Mouse (Mus musculus): ENCODE results near the gene Fam83c. TPM values are rescaled to one million over a fixed set of nuclear protein-coding genes. Genes with fewer than 3 reads are reported as not detected.

Fam83c gene
- total RNA-seq (2017) = not detected in 3 replicates

- ATAC-seq (replicated peaks; ENCODE audit: insufficient number of reproducible peaks, low FRiP score, low TSS enrichment, poor library complexity, severe bottlenecking) = no peak
These were observed at the start of gene Fam83c for GRCm38 (mm10) chr2:155834732-155835131. Gene Fam83c, minus strand, starts transcription at chr2:155834854.

GRCm38 (mm10) chr2:155882087-155882486 is 47.4 kb upstream of the Fam83c start:
- no peak for ATAC-seq (replicated peaks; ENCODE audit: insufficient number of reproducible peaks, low FRiP score, low TSS enrichment, poor library complexity, severe bottlenecking)

- ATAC-seq (replicated peaks; ENCODE audit: insufficient number of reproducible peaks, low FRiP score, low TSS enrichment, poor library complexity, severe bottlenecking) = no peak
These were observed 44.6 kb upstream of the Fam83c start for GRCm38 (mm10) chr2:155878964-155879876.

- ATAC-seq (replicated peaks; ENCODE audit: insufficient number of reproducible peaks, low FRiP score, low TSS enrichment, poor library complexity, severe bottlenecking) = no peak
These were observed 39.0 kb upstream of the Fam83c start for GRCm38 (mm10) chr2:155873636-155874035.

- no peak for ATAC-seq (replicated peaks; ENCODE audit: insufficient number of reproducible peaks, low FRiP score, low TSS enrichment, poor library complexity, severe bottlenecking)
These were observed 38.4 kb upstream of the Fam83c start for GRCm38 (mm10) chr2:155872930-155873507.

GRCm38 (mm10) chr2:155872486-155872885 is 37.8 kb upstream of the Fam83c start:
- ATAC-seq (replicated peaks; ENCODE audit: insufficient number of reproducible peaks, low FRiP score, low TSS enrichment, poor library complexity, severe bottlenecking) = no peak

- no peak for ATAC-seq (replicated peaks; ENCODE audit: insufficient number of reproducible peaks, low FRiP score, low TSS enrichment, poor library complexity, severe bottlenecking)
These were observed 35.1 kb upstream of the Fam83c start for GRCm38 (mm10) chr2:155869772-155870171.

GRCm38 (mm10) chr2:155868320-155868719 is 33.7 kb upstream of the Fam83c start:
- no peak for ATAC-seq (replicated peaks; ENCODE audit: insufficient number of reproducible peaks, low FRiP score, low TSS enrichment, poor library complexity, severe bottlenecking)

GRCm38 (mm10) chr2:155863301-155863867 is 28.7 kb upstream of the Fam83c start:
- no peak for ATAC-seq (replicated peaks; ENCODE audit: insufficient number of reproducible peaks, low FRiP score, low TSS enrichment, poor library complexity, severe bottlenecking)

GRCm38 (mm10) chr2:155862573-155863300 is 28.1 kb upstream of the Fam83c start:
- no peak for ATAC-seq (replicated peaks; ENCODE audit: insufficient number of reproducible peaks, low FRiP score, low TSS enrichment, poor library complexity, severe bottlenecking)

GRCm38 (mm10) chr2:155861581-155861980 is 26.9 kb upstream of the Fam83c start:
- ATAC-seq (replicated peaks; ENCODE audit: insufficient number of reproducible peaks, low FRiP score, low TSS enrichment, poor library complexity, severe bottlenecking) = no peak

- ATAC-seq (replicated peaks; ENCODE audit: insufficient number of reproducible peaks, low FRiP score, low TSS enrichment, poor library complexity, severe bottlenecking) = no peak
These were observed 25.4 kb upstream of the Fam83c start for GRCm38 (mm10) chr2:155860102-155860501.

- no peak for ATAC-seq (replicated peaks; ENCODE audit: insufficient number of reproducible peaks, low FRiP score, low TSS enrichment, poor library complexity, severe bottlenecking)
These were observed 17.9 kb upstream of the Fam83c start for GRCm38 (mm10) chr2:155852536-155852935.

- no peak for ATAC-seq (replicated peaks; ENCODE audit: insufficient number of reproducible peaks, low FRiP score, low TSS enrichment, poor library complexity, severe bottlenecking)
These were observed 15.5 kb upstream of the Fam83c start for GRCm38 (mm10) chr2:155850120-155850519.

- no peak for ATAC-seq (replicated peaks; ENCODE audit: insufficient number of reproducible peaks, low FRiP score, low TSS enrichment, poor library complexity, severe bottlenecking)
These were observed 14.8 kb upstream of the Fam83c start for GRCm38 (mm10) chr2:155849464-155849863.

- peak; percentile 76 for ATAC-seq (replicated peaks; ENCODE audit: insufficient number of reproducible peaks, low FRiP score, low TSS enrichment, poor library complexity, severe bottlenecking)
These were observed 13.6 kb upstream of the Fam83c start for GRCm38 (mm10) chr2:155848291-155848690.

GRCm38 (mm10) chr2:155846930-155847329 is 12.3 kb upstream of the Fam83c start:
- no peak for ATAC-seq (replicated peaks; ENCODE audit: insufficient number of reproducible peaks, low FRiP score, low TSS enrichment, poor library complexity, severe bottlenecking)

GRCm38 (mm10) chr2:155838961-155839360 is 4.3 kb upstream of the Fam83c start:
- ATAC-seq (replicated peaks; ENCODE audit: insufficient number of reproducible peaks, low FRiP score, low TSS enrichment, poor library complexity, severe bottlenecking) = no peak

- no peak for ATAC-seq (replicated peaks; ENCODE audit: insufficient number of reproducible peaks, low FRiP score, low TSS enrichment, poor library complexity, severe bottlenecking)
These were observed 3.3 kb upstream of the Fam83c start for GRCm38 (mm10) chr2:155837961-155838360.

Measured in monocyte, adult 5-6 weeks (primary cell).